Mouse (Mus musculus) heart, embryonic 13.5 days (tissue): Measurements from ENCODE around the gene Zwint. TPM values are rescaled to one million over a fixed set of nuclear protein-coding genes. Genes with fewer than 3 reads are reported as not detected.

Source experiments
- ATAC-seq: fragments of 200-750 bp; cut with Nextera tagmentation; 2 replicates; pipeline ENCODE4 v1.8.0; 2017; ENCODE audit warnings: moderate TSS enrichment; ENCODE audit not compliant: insufficient number of reproducible peaks, low FRiP score, low TSS enrichment; ENCODE audit errors: extremely low read depth
- H3K27ac ChIP-seq: fragments of 300-500 bp; sonication (generic); replicated peaks from 2 replicates; pipeline ENCODE4 v1.5.1; 2015; ENCODE audit warnings: moderate library complexity, mild to moderate bottlenecking, inconsistent platforms
- H3K27me3 ChIP-seq: fragments of 300-500 bp; sonication (generic); replicated peaks from 2 replicates; pipeline ENCODE4 v1.6.1; 2015; ENCODE audit warnings: mild to moderate bottlenecking, inconsistent platforms
- H3K36me3 ChIP-seq: fragments of 300-500 bp; sonication (generic); 2 replicates; pipeline ENCODE4 v1.6.1; 2015; ENCODE audit warnings: mild to moderate bottlenecking, inconsistent platforms
- H3K4me1 ChIP-seq: fragments of 300-500 bp; sonication (generic); 2 replicates; pipeline ENCODE4 v1.6.1; 2015; ENCODE audit warnings: inconsistent platforms
- H3K4me2 ChIP-seq: fragments of 300-500 bp; sonication (generic); 2 replicates; pipeline ENCODE4 v1.6.1; 2015; ENCODE audit warnings: inconsistent platforms, mild to moderate bottlenecking, moderate library complexity
- H3K4me3 ChIP-seq: fragments of 300-500 bp; sonication (generic); 2 replicates; pipeline ENCODE4 v1.5.1; 2015; ENCODE audit warnings: moderate library complexity, mild to moderate bottlenecking, inconsistent platforms
- H3K9ac ChIP-seq: fragments of 300-500 bp; sonication (generic); 2 replicates; pipeline ENCODE4 v1.6.1; 2015; ENCODE audit warnings: inconsistent platforms, mild to moderate bottlenecking, moderate library complexity
- H3K9me3 ChIP-seq: fragments of 300-500 bp; sonication (generic); 2 replicates; pipeline ENCODE4 v1.6.1; 2016; ENCODE audit warnings: inconsistent platforms
- WGBS: fragments of 180-500 bp; shearing (Covaris S2); methylation state at CpG from one replicate; pipeline ENCODE4 v1.1.7; 2015; ENCODE audit warnings: mixed read lengths; 5-methylcytosine and 5-hydroxymethylcytosine counted together
- polyA plus RNA-seq: library from polyadenylated mRNA; unstranded; fragments of >200 nt; fragmentation: Nextera tagmentation; extraction: Ambion mirVana; gene quantifications from 2 replicates; pipeline ENCODE4 v1.2.1, GENCODE M21; 2015

Gene Zwint
- polyA plus RNA-seq, 1 experiment from 2014 or later: 268 TPM

DNA sequence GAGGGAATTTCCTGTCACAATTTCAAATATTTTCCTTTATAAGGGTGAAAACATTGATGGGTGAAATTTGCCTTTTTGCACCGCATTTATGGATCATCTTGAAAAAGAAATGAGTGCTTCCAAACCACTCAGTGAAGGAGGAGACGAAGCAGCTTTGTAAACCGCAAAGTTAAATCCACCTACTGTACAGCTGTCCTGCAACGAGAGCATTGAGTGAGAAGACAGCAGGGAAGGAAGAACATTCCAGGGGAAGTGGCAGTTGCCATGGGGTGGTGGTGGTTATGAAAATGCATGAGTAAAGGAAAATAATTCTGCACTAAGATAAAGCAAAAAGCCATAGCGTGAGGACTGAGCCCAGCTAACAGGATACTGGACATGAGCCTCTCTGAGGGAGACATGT is 13.2 kb downstream of the Zwint start:
- H3K4me1 ChIP-seq: peaks cover 30% of the 10 kb centered on the region
- H3K27ac ChIP-seq: no peak overlapping the region
- H3K9ac ChIP-seq: no peak overlapping the region
- 82% methylated on average over 5 of the region's 5 CpGs for WGBS
- no peak for ATAC-seq
- no peaks in the 10 kb centered on the region for H3K27me3 ChIP-seq
- peaks cover 80% of the 10 kb centered on the region for H3K36me3 ChIP-seq
- H3K4me2 ChIP-seq: no peak overlapping the region
- H3K9me3 ChIP-seq: no peaks in the 10 kb centered on the region
- H3K4me3 ChIP-seq: no peak overlapping the region

GRCm38 (mm10) chr10:72669086-72669485 is 14.4 kb downstream of the Zwint start:
- Histone ChIP-seq H3K27me3 (no peaks in the 10 kb centered on the region), H3K9me3 (peaks cover 2% of the 10 kb centered on the region; the same call in 1 of the 2 replicates), H3K27ac (peak overlapping the region; percentile 5; the same call in 1 of the 2 replicates), H3K36me3 (peaks cover 80% of the 10 kb centered on the region), H3K4me2 (no peak overlapping the region), H3K4me1 (peaks cover 30% of the 10 kb centered on the region), H3K4me3 (no peak overlapping the region), H3K9ac (no peak overlapping the region)
- 12% methylated on average over 1 of the region's 1 CpGs for WGBS
- ATAC-seq: no peak

GRCm38 (mm10) chr10:72675971-72676370 is 21.3 kb downstream of the Zwint start:
- whole genome bisulfite sequencing: 75% methylated on average over 6 of the region's 6 CpGs
- no peak overlapping the region for H3K9ac ChIP-seq
- H3K36me3 ChIP-seq: peaks cover 33% of the 10 kb centered on the region
- no peak overlapping the region for H3K27ac ChIP-seq
- H3K4me1 ChIP-seq: peaks cover 9% of the 10 kb centered on the region
- no peak overlapping the region for H3K4me3 ChIP-seq
- no peaks in the 10 kb centered on the region for H3K27me3 ChIP-seq
- no peak overlapping the region for H3K4me2 ChIP-seq
- H3K9me3 ChIP-seq: peaks cover 4% of the 10 kb centered on the region; the same call in 1 of the 2 replicates
- no peak for ATAC-seq

- Histone ChIP-seq H3K27me3 (no peaks in the 10 kb centered on the region), H3K4me1 (peaks cover 9% of the 10 kb centered on the region), H3K9me3 (peaks cover 4% of the 10 kb centered on the region; the same call in 1 of the 2 replicates), H3K36me3 (peaks cover 29% of the 10 kb centered on the region), H3K4me2 (no peak overlapping the region), H3K4me3 (no peak overlapping the region), H3K9ac (no peak overlapping the region), H3K27ac (no peak overlapping the region)
- 6% methylated on average over 1 of the region's 1 CpGs for WGBS
- no peak for ATAC-seq
Measured at GRCm38 (mm10) chr10:72676550-72676949, 21.9 kb downstream of the Zwint start.

DNA sequence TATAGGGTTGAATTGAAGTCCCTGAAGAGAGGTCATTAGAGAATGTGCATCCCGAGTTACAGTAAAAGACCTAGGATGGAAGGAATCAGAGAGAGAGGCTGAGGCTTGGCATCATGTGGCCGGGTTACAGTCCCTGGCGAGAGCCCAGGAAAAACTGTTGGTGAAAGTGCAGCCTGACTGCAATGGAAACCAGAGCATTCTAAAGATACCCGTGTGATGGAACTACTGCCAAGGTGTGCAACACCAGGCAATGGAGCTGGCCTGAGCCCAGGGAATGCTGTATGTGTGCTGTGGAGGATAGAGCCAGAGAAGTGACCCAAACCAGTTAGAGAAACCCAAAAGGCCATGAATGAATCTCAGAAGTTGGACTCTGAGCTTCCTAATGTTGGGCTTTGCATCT is 24.4 kb downstream of the Zwint start:
- peaks cover 8% of the 10 kb centered on the region for H3K36me3 ChIP-seq
- peaks cover 2% of the 10 kb centered on the region; the same call in 1 of the 2 replicates for H3K9me3 ChIP-seq
- WGBS: 60% methylated on average over 4 of the region's 4 CpGs
- no peak overlapping the region for H3K4me2 ChIP-seq
- no peak for ATAC-seq
- H3K27ac ChIP-seq: 0 out of 2 replicates have a peak overlapping the region, but pooled peaks have one; percentile 32
- H3K4me3 ChIP-seq: no peak overlapping the region
- no peaks in the 10 kb centered on the region for H3K27me3 ChIP-seq
- H3K9ac ChIP-seq: no peak overlapping the region
- H3K4me1 ChIP-seq: peaks cover 9% of the 10 kb centered on the region

GRCm38 (mm10) chr10:72701092-72701491 is 46.4 kb downstream of the Zwint start:
- Histone ChIP-seq H3K27ac (no peak overlapping the region), H3K4me2 (no peak overlapping the region), H3K27me3 (no peaks in the 10 kb centered on the region), H3K9ac (no peak overlapping the region), H3K4me3 (no peak overlapping the region), H3K9me3 (no peaks in the 10 kb centered on the region), H3K4me1 (no peaks in the 10 kb centered on the region), H3K36me3 (no peaks in the 10 kb centered on the region)
- ATAC-seq: no peak
- 77% methylated on average over 5 of the region's 5 CpGs for WGBS

DNA sequence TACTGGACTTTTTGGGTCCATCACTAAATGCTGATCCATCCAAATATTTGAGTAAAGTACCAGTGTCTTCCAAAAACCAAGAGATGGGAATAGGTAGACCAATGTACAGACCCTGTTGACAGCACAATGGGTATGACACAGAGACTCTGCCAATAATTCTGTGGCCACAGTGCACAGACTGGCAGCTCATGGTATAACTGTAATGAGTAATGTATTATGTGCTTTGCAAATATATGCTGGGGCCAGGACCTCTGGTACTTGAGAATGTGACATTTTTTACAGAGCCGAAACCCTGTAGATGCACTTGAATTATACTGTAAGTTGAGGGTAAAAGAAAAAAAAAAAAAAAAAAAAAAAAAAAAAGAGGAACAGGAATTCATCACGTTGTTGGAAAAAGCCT is 59.1 kb downstream of the Zwint start:
- Histone ChIP-seq H3K4me3 (no peak overlapping the region), H3K4me1 (no peaks in the 10 kb centered on the region), H3K9ac (no peak overlapping the region), H3K36me3 (no peaks in the 10 kb centered on the region), H3K27me3 (no peaks in the 10 kb centered on the region), H3K4me2 (no peak overlapping the region), H3K27ac (no peak overlapping the region), H3K9me3 (no peaks in the 10 kb centered on the region)
- WGBS: 60% methylated on average over 2 of the region's 2 CpGs
- no peak for ATAC-seq
